Mouse (Mus musculus) hindbrain, postnatal 0 days (tissue): ENCODE measurements around the gene Syt13. TPM values are rescaled to one million over a fixed set of nuclear protein-coding genes. Genes with fewer than 3 reads are reported as not detected.

Experiments used
- ATAC-seq: fragments of 200-750 bp; cut with Nextera tagmentation; 2 replicates; pipeline ENCODE4 v1.8.0; 2017; ENCODE audit warnings: mild to moderate bottlenecking, moderate TSS enrichment, moderate library complexity
- DNase-seq: peaks from one replicate; pipeline ENCODE4 v3.0.0-alpha.2; 2015; ENCODE audit warnings: low spot score
- H3K27ac ChIP-seq: fragments of 300-500 bp; sonication (generic); 2 replicates; pipeline ENCODE4 v1.5.1; 2014; ENCODE audit warnings: mild to moderate bottlenecking
- H3K27me3 ChIP-seq: fragments of 300-500 bp; sonication (generic); 2 replicates; pipeline ENCODE4 v1.6.1; 2014; ENCODE audit warnings: low read length, mixed read lengths; ENCODE audit not compliant: insufficient read depth
- H3K36me3 ChIP-seq: fragments of 300-500 bp; sonication (generic); 2 replicates; pipeline ENCODE4 v1.6.1; 2014; ENCODE audit warnings: low read length, mixed read lengths; ENCODE audit not compliant: insufficient read depth
- H3K4me1 ChIP-seq: fragments of 300-500 bp; sonication (generic); 2 replicates; pipeline ENCODE4 v1.6.1; 2014; ENCODE audit warnings: antibody characterized with exemption, low read length, mixed read lengths; ENCODE audit not compliant: insufficient read depth
- H3K4me2 ChIP-seq: fragments of 300-500 bp; sonication (generic); 2 replicates; pipeline ENCODE4 v1.6.1; 2014; ENCODE audit warnings: low read depth, mild to moderate bottlenecking, low read length, moderate library complexity, mixed read lengths
- H3K4me3 ChIP-seq: fragments of 300-500 bp; sonication (generic); 2 replicates; pipeline ENCODE4 v1.5.1; 2014; ENCODE audit warnings: low read length
- H3K9ac ChIP-seq: fragments of 300-500 bp; sonication (generic); replicated peaks from 2 replicates; pipeline ENCODE4 v1.6.1; 2014; ENCODE audit warnings: mild to moderate bottlenecking, low read length, moderate library complexity, mixed read lengths
- H3K9me3 ChIP-seq: fragments of 300-500 bp; sonication (generic); 2 replicates; pipeline ENCODE4 v1.6.1; 2016; ENCODE audit warnings: low read length, mixed read lengths
- CTCF ChIP-seq: IDR thresholded peaks from 2 replicates; pipeline ENCODE4 v1.5.1; 2016; ENCODE audit warnings: antibody characterized with exemption, control low read depth, low read depth
- WGBS: fragments of 180-500 bp; shearing (Covaris S2); extraction: QIAGEN DNeasy Blood & Tissue Kit; methylation state at CpG from one replicate; pipeline ENCODE4 v1.1.7; 2014; 5-methylcytosine and 5-hydroxymethylcytosine counted together
- polyA plus RNA-seq: library from polyadenylated mRNA; unstranded; fragments of >200 nt; fragmentation: Nextera tagmentation; extraction: Ambion mirVana; gene quantifications from 2 replicates; pipeline ENCODE4 v1.2.1, GENCODE M21; 2015
- total RNA-seq: library from RNA; depleted of rRNA; stranded (reverse); fragments of >200 nt; gene quantifications from 2 replicates; pipeline ENCODE4 v1.2.3, GENCODE M21; 2014

The Syt13 gene
- total and polyA plus RNA-seq, 2 experiments from 2014 or later, result 70.8 to 145 TPM

- no peak for TF ChIP-seq CTCF
- Histone ChIP-seq H3K9me3 (no peaks in the 10 kb centered on the region), H3K4me1 (peaks cover 13% of the 10 kb centered on the region), H3K36me3 (0 out of 2 replicates have a peak, but pooled peaks cover 7% of the 10 kb centered on the region), H3K4me2 (no peak overlapping the region), H3K27ac (no peak overlapping the region), H3K27me3 (no peaks in the 10 kb centered on the region), H3K4me3 (no peak overlapping the region), H3K9ac (no peak overlapping the region)
- WGBS, result 95% methylated on average over 6 of the region's 7 CpGs
- no peak for ATAC-seq
- no peak for DNase-seq
Observed at GRCm38 (mm10) chr2:92938827-92939226, 23.9 kb downstream of the Syt13 start.

DNA sequence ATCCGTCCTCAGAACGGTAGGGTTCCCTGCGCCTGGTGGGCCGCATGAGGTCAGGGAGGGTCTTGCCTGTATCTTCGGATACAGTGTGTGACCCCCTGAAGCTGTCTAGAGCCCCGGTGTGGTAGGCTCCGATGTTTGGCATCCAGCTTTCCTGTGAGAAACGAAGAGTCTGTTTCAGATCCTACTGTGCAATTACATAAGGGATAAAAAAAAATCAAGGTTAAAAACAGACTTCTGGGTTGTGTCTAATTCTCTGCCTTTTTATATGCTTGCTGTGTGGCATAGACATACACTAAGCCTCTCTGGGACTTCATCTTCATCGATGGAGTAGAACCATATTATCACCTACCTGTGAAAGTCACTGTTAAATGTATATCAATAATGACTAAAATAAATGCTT, 26.1 kb downstream of the Syt13 start:
- no peak for TF ChIP-seq CTCF

GRCm38 (mm10) chr2:92941463-92941862, 26.6 kb downstream of the Syt13 start:
- Histone ChIP-seq H3K4me2 (no peak overlapping the region), H3K36me3 (peaks cover 10% of the 10 kb centered on the region; the same call in 1 of the 2 replicates), H3K9me3 (no peaks in the 10 kb centered on the region), H3K9ac (no peak overlapping the region), H3K4me3 (no peak overlapping the region), H3K4me1 (no peaks in the 10 kb centered on the region), H3K27ac (no peak overlapping the region), H3K27me3 (no peaks in the 10 kb centered on the region)
- no peak for ATAC-seq
- 61% methylated on average over 3 of the region's 3 CpGs for WGBS
- TF ChIP-seq CTCF, result no peak
- DNase-seq, result no peak

More for the DNA sequence above, 26.1 kb downstream of the Syt13 start:
- Histone ChIP-seq H3K4me1 (no peaks in the 10 kb centered on the region), H3K4me2 (no peak overlapping the region), H3K9ac (no peak overlapping the region), H3K9me3 (no peaks in the 10 kb centered on the region), H3K27me3 (no peaks in the 10 kb centered on the region), H3K27ac (no peak overlapping the region), H3K36me3 (peaks cover 10% of the 10 kb centered on the region; the same call in 1 of the 2 replicates), H3K4me3 (no peak overlapping the region)
- 78% methylated on average over 9 of the region's 9 CpGs for WGBS
- DNase-seq (no peak), ATAC-seq (no peak)

DNA sequence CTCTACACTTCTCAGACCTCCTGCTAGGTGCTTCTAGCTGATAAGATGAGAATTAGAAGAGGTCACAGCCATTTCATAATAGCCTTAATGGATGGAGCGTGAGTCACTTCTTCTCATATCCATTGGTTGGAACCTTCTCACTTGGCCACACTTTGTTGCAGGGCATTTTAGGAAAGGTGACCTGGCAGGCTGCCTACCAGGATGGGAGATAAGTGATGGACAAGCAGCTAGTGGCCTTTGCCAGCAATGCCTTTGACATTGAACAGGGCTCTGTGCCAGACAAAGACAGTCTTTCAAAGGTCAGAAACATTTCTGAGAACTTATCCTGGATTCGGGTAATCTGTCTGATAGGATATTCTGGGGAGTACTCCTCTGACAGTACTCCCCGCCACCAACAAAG, 28.5 kb downstream of the Syt13 start:
- no peaks in the 10 kb centered on the region for H3K9me3 ChIP-seq
- no peak overlapping the region for H3K4me2 ChIP-seq
- H3K27ac ChIP-seq, result no peak overlapping the region
- TF ChIP-seq CTCF, result no peak
- H3K4me1 ChIP-seq, result peaks cover 7% of the 10 kb centered on the region; the same call in 1 of the 2 replicates
- H3K9ac ChIP-seq, result no peak overlapping the region
- H3K36me3 ChIP-seq, result peaks cover 10% of the 10 kb centered on the region; the same call in 1 of the 2 replicates
- H3K27me3 ChIP-seq, result no peaks in the 10 kb centered on the region
- DNase-seq (no peak), ATAC-seq (no peak)
- WGBS, result 84% methylated on average over 3 of the region's 3 CpGs
- no peak overlapping the region for H3K4me3 ChIP-seq

- no peaks in the 10 kb centered on the region for H3K9me3 ChIP-seq
- H3K36me3 ChIP-seq, result peaks cover 10% of the 10 kb centered on the region; the same call in 1 of the 2 replicates
- no peak for DNase-seq
- no peak for TF ChIP-seq CTCF
- peaks cover 7% of the 10 kb centered on the region; the same call in 1 of the 2 replicates for H3K4me1 ChIP-seq
- no peak for ATAC-seq
- WGBS, result 93% methylated on average over 3 of the region's 3 CpGs
- H3K4me3 ChIP-seq, result no peak overlapping the region
- no peak overlapping the region for H3K4me2 ChIP-seq
- no peak overlapping the region for H3K9ac ChIP-seq
- no peaks in the 10 kb centered on the region for H3K27me3 ChIP-seq
- no peak overlapping the region for H3K27ac ChIP-seq
Observed at GRCm38 (mm10) chr2:92944356-92944755, 29.5 kb downstream of the Syt13 start.

GRCm38 (mm10) chr2:92945125-92945746, 30.3 kb downstream of the Syt13 start:
- H3K36me3 ChIP-seq, result peaks cover 10% of the 10 kb centered on the region; the same call in 1 of the 2 replicates
- H3K4me1 ChIP-seq, result peaks cover 7% of the 10 kb centered on the region; the same call in 1 of the 2 replicates
- no peak overlapping the region for H3K4me2 ChIP-seq
- H3K9me3 ChIP-seq, result no peaks in the 10 kb centered on the region
- WGBS, result 95% methylated on average over 11 of the region's 11 CpGs
- no peak overlapping the region for H3K4me3 ChIP-seq
- H3K9ac ChIP-seq, result no peak overlapping the region
- H3K27me3 ChIP-seq, result no peaks in the 10 kb centered on the region
- no peak for TF ChIP-seq CTCF
- ATAC-seq (no peak), DNase-seq (no peak)
- H3K27ac ChIP-seq, result no peak overlapping the region
